Mouse (Mus musculus): ENCODE data around the gene Pcbp1. TPM values are rescaled to one million over a fixed set of nuclear protein-coding genes. Genes with fewer than 3 reads are reported as not detected.

The Pcbp1 gene
- polyA plus RNA-seq, 1 experiment from 2014 or later: 255 TPM

- Histone ChIP-seq H3K4me1 (replicated peaks) (peaks cover 26% of the 10 kb centered on the region), H3K27me3 (no peaks in the 10 kb centered on the region), H3K9me3 (replicated peaks) (no peaks in the 10 kb centered on the region), H3K27ac (replicated peaks) (peak overlapping the region; percentile 93), H3K4me3 (replicated peaks) (peak overlapping the region; percentile 49), H3K9ac (peak overlapping the region; percentile 33; the same call in 1 of the 2 replicates), H3K4me2 (peak overlapping the region; percentile 60), H3K36me3 (replicated peaks) (peaks cover 46% of the 10 kb centered on the region)
- ATAC-seq (ENCODE audit: insufficient read depth): peak; percentile 38; the same call in 1 of the 2 replicates
- WGBS (ENCODE audit: insufficient replicate concordance): 77% methylated on average over 1 of the region's 1 CpGs
Observed at GRCm38 (mm10) chr6:86547228-86547755, 21.2 kb upstream of the Pcbp1 start.

- H3K27me3 ChIP-seq: no peaks in the 10 kb centered on the region
- peaks cover 26% of the 10 kb centered on the region for H3K4me1 ChIP-seq (replicated peaks)
- H3K4me2 ChIP-seq: no peak overlapping the region
- no peak overlapping the region for H3K9ac ChIP-seq
- peaks cover 42% of the 10 kb centered on the region for H3K36me3 ChIP-seq (replicated peaks)
- H3K9me3 ChIP-seq (replicated peaks): no peaks in the 10 kb centered on the region
- 43% methylated on average over 4 of the region's 4 CpGs for WGBS (ENCODE audit: insufficient replicate concordance)
- H3K4me3 ChIP-seq (replicated peaks): no peak overlapping the region
- H3K27ac ChIP-seq (replicated peaks): 0 out of 2 replicates have a peak overlapping the region, but pooled peaks have one; percentile 29
- no peak for ATAC-seq (ENCODE audit: insufficient read depth)
Observed at GRCm38 (mm10) chr6:86545236-86545635, 19.1 kb upstream of the Pcbp1 start.

- Histone ChIP-seq H3K9ac (no peak overlapping the region), H3K9me3 (replicated peaks) (no peaks in the 10 kb centered on the region), H3K27me3 (no peaks in the 10 kb centered on the region), H3K4me1 (replicated peaks) (peaks cover 22% of the 10 kb centered on the region), H3K4me3 (replicated peaks) (no peak overlapping the region), H3K36me3 (replicated peaks) (peaks cover 45% of the 10 kb centered on the region), H3K27ac (replicated peaks) (no peak overlapping the region), H3K4me2 (no peak overlapping the region)
- ATAC-seq (ENCODE audit: insufficient read depth): no peak
- WGBS (ENCODE audit: insufficient replicate concordance): 73% methylated on average over 3 of the region's 3 CpGs
Observed at GRCm38 (mm10) chr6:86543869-86544268, 17.7 kb upstream of the Pcbp1 start.

- H3K27me3 ChIP-seq: no peaks in the 10 kb centered on the region
- peaks cover 16% of the 10 kb centered on the region for H3K4me1 ChIP-seq (replicated peaks)
- no peak overlapping the region for H3K27ac ChIP-seq (replicated peaks)
- 94% methylated on average over 13 of the region's 13 CpGs for WGBS (ENCODE audit: insufficient replicate concordance)
- no peaks in the 10 kb centered on the region for H3K9me3 ChIP-seq (replicated peaks)
- H3K9ac ChIP-seq: no peak overlapping the region
- no peak overlapping the region for H3K4me3 ChIP-seq (replicated peaks)
- H3K4me2 ChIP-seq: no peak overlapping the region
- ATAC-seq (ENCODE audit: insufficient read depth): no peak
- peaks cover 42% of the 10 kb centered on the region for H3K36me3 ChIP-seq (replicated peaks)
Observed at GRCm38 (mm10) chr6:86543060-86543459, 16.9 kb upstream of the Pcbp1 start.

GRCm38 (mm10) chr6:86541650-86542049, 15.5 kb upstream of the Pcbp1 start:
- Histone ChIP-seq H3K36me3 (replicated peaks) (peaks cover 49% of the 10 kb centered on the region), H3K9me3 (replicated peaks) (no peaks in the 10 kb centered on the region), H3K27ac (replicated peaks) (no peak overlapping the region), H3K4me2 (no peak overlapping the region), H3K4me1 (replicated peaks) (peaks cover 1% of the 10 kb centered on the region), H3K27me3 (no peaks in the 10 kb centered on the region), H3K9ac (no peak overlapping the region), H3K4me3 (replicated peaks) (no peak overlapping the region)
- no peak for ATAC-seq (ENCODE audit: insufficient read depth)
- 64% methylated on average over 2 of the region's 2 CpGs for WGBS (ENCODE audit: insufficient replicate concordance)

- Histone ChIP-seq H3K9ac (no peak overlapping the region), H3K4me2 (no peak overlapping the region), H3K4me3 (replicated peaks) (no peak overlapping the region), H3K4me1 (replicated peaks) (peaks cover 21% of the 10 kb centered on the region), H3K27me3 (no peaks in the 10 kb centered on the region), H3K27ac (replicated peaks) (no peak overlapping the region), H3K9me3 (replicated peaks) (no peaks in the 10 kb centered on the region), H3K36me3 (replicated peaks) (peaks cover 49% of the 10 kb centered on the region)
- ATAC-seq (ENCODE audit: insufficient read depth): no peak
- WGBS (ENCODE audit: insufficient replicate concordance): 61% methylated on average over 1 of the region's 1 CpGs
Observed at GRCm38 (mm10) chr6:86528451-86528785, 2.3 kb upstream of the Pcbp1 start.

GRCm38 (mm10) chr6:86527766-86528450, 1.8 kb upstream of the Pcbp1 start:
- peak overlapping the region; percentile 93 for H3K4me3 ChIP-seq (replicated peaks)
- H3K4me2 ChIP-seq: peak overlapping the region; percentile 93
- H3K27ac ChIP-seq (replicated peaks): peak overlapping the region; percentile 99
- peak overlapping the region; percentile 95; the same call in 1 of the 2 replicates for H3K9ac ChIP-seq
- H3K36me3 ChIP-seq (replicated peaks): peaks cover 49% of the 10 kb centered on the region
- H3K4me1 ChIP-seq (replicated peaks): peaks cover 26% of the 10 kb centered on the region
- H3K27me3 ChIP-seq: no peaks in the 10 kb centered on the region
- no peaks in the 10 kb centered on the region for H3K9me3 ChIP-seq (replicated peaks)
- no peak for ATAC-seq (ENCODE audit: insufficient read depth)
- WGBS (ENCODE audit: insufficient replicate concordance): 41% methylated on average over 4 of the region's 4 CpGs

GRCm38 (mm10) chr6:86526961-86527740, 1.0 kb upstream of the Pcbp1 start:
- Histone ChIP-seq H3K27ac (replicated peaks) (peak overlapping the region; percentile 99), H3K4me2 (peak overlapping the region; percentile 93), H3K4me3 (replicated peaks) (peak overlapping the region; percentile 93), H3K9me3 (replicated peaks) (no peaks in the 10 kb centered on the region), H3K27me3 (no peaks in the 10 kb centered on the region), H3K36me3 (replicated peaks) (peaks cover 50% of the 10 kb centered on the region), H3K9ac (peak overlapping the region; percentile 95), H3K4me1 (replicated peaks) (peaks cover 34% of the 10 kb centered on the region)
- peak; percentile 38 for ATAC-seq (ENCODE audit: insufficient read depth)
- WGBS (ENCODE audit: insufficient replicate concordance): 4% methylated on average over 49 of the region's 49 CpGs

GRCm38 (mm10) chr6:86525646-86526031, 482 bp downstream of the Pcbp1 start:
- Histone ChIP-seq H3K27me3 (no peaks in the 10 kb centered on the region), H3K9me3 (replicated peaks) (no peaks in the 10 kb centered on the region), H3K4me1 (replicated peaks) (peaks cover 34% of the 10 kb centered on the region), H3K4me2 (peak overlapping the region; percentile 93), H3K36me3 (replicated peaks) (peaks cover 42% of the 10 kb centered on the region), H3K27ac (replicated peaks) (peak overlapping the region; percentile 99), H3K9ac (peak overlapping the region; percentile 95), H3K4me3 (replicated peaks) (peak overlapping the region; percentile 93)
- 0% methylated on average over 31 of the region's 36 CpGs for WGBS (ENCODE audit: insufficient replicate concordance)
- peak; percentile 42 for ATAC-seq (ENCODE audit: insufficient read depth)

GRCm38 (mm10) chr6:86524879-86525645, 1.1 kb downstream of the Pcbp1 start:
- H3K9me3 ChIP-seq (replicated peaks): no peaks in the 10 kb centered on the region
- H3K9ac ChIP-seq: peak overlapping the region; percentile 95
- no peaks in the 10 kb centered on the region for H3K27me3 ChIP-seq
- H3K4me1 ChIP-seq (replicated peaks): peaks cover 34% of the 10 kb centered on the region
- peaks cover 36% of the 10 kb centered on the region for H3K36me3 ChIP-seq (replicated peaks)
- ATAC-seq (ENCODE audit: insufficient read depth): peak; percentile 69
- peak overlapping the region; percentile 93 for H3K4me2 ChIP-seq
- H3K27ac ChIP-seq (replicated peaks): peak overlapping the region; percentile 99
- H3K4me3 ChIP-seq (replicated peaks): peak overlapping the region; percentile 93
- WGBS (ENCODE audit: insufficient replicate concordance): under 1% methylated on average over 51 of the region's 51 CpGs
